Mouse (Mus musculus) limb, embryonic 10.5 days (tissue): ENCODE data around the gene 4931422A03Rik. TPM values are rescaled to one million over a fixed set of nuclear protein-coding genes. Genes with fewer than 3 reads are reported as not detected.
"Not testable (repeated sequence)": the region's sequence is repeated elsewhere in the genome, so short reads cannot be mapped to it uniquely, and the experiment has no call there.

Experiments
- DNase-seq: peaks from one replicate; pipeline ENCODE4 v3.0.0-alpha.2; 2017; ENCODE audit warnings: low spot score
- H3K27ac ChIP-seq: fragments of 300-500 bp; sonication (generic); 2 replicates; pipeline ENCODE4 v1.5.1; 2016; ENCODE audit warnings: mild to moderate bottlenecking
- H3K27me3 ChIP-seq: fragments of 300-500 bp; sonication (generic); 2 replicates; pipeline ENCODE4 v1.6.1; 2016; ENCODE audit warnings: low read depth, mild to moderate bottlenecking; ENCODE audit not compliant: poor library complexity, severe bottlenecking
- H3K36me3 ChIP-seq: fragments of 300-500 bp; sonication (generic); 2 replicates; pipeline ENCODE4 v1.6.1; 2016; ENCODE audit warnings: mild to moderate bottlenecking, moderate library complexity
- H3K4me1 ChIP-seq: fragments of 300-500 bp; sonication (generic); 2 replicates; pipeline ENCODE4 v1.6.1; 2016
- H3K4me3 ChIP-seq: fragments of 300-500 bp; sonication (generic); 2 replicates; pipeline ENCODE4 v1.5.1; 2016; ENCODE audit warnings: mild to moderate bottlenecking, moderate library complexity
- H3K9me3 ChIP-seq: fragments of 300-500 bp; sonication (generic); replicated peaks from 2 replicates; pipeline ENCODE4 v1.6.1; 2016; ENCODE audit warnings: mild to moderate bottlenecking
- WGBS: fragments of 180-500 bp; shearing (Covaris S2); methylation state at CpG from one replicate; pipeline ENCODE4 v1.1.7; 2016; 5-methylcytosine and 5-hydroxymethylcytosine counted together
- polyA plus RNA-seq: library from polyadenylated mRNA; unstranded; fragments of >200 nt; fragmentation: Nextera tagmentation; extraction: Ambion mirVana; gene quantifications from 2 replicates; pipeline ENCODE4 v1.2.1, GENCODE M21; 2016

4931422A03Rik gene
- polyA plus RNA-seq, result 1.8 and 3.4 TPM in 2 replicates

DNA sequence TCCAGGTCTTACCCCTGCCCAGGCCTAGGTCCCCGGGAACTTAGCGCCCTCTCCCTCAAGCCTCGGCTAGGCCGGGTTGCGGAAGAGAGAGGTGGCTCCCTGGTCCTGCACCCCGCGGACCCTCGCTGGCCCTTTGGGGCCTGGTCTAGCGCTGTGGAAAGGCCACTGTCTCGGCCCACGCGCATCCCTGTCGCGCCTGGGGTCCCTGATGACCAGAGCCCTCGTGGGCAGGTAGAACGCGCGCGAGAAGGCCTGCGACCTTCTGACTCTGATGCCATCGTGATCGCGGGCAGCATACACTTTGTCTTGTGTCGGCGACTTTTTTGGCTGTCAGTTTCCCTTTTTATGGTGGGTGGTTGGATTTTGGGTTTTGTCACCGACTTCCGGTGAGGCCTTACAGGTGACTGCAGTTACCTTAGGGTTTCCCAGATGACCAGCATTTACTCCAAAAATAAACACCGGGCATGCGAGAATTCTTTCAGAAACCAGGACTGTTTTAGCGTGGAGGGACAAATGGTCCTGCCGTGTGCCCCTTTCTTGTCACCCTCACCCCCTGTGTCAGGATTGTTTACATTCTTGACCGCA lies at the start of gene 4931422A03Rik:
Gene 4931422A03Rik, minus strand, starts transcription at position 223 of the 585 bp plus-strand sequence.
- Histone ChIP-seq H3K4me3 (peak within 1 kb of the TSS; percentile 77), H3K36me3 (peaks cover 6% of the 10 kb centered on the region; the same call in 1 of the 2 replicates), H3K27me3 (no peaks in the 10 kb centered on the region), H3K4me1 (peaks cover 15% of the 10 kb centered on the region), H3K9me3 (no peaks in the 10 kb centered on the region), H3K27ac (peak within 1 kb of the TSS; percentile 90)
- 1% methylated on average over 32 of the region's 32 CpGs for WGBS
- no peak for DNase-seq

DNA sequence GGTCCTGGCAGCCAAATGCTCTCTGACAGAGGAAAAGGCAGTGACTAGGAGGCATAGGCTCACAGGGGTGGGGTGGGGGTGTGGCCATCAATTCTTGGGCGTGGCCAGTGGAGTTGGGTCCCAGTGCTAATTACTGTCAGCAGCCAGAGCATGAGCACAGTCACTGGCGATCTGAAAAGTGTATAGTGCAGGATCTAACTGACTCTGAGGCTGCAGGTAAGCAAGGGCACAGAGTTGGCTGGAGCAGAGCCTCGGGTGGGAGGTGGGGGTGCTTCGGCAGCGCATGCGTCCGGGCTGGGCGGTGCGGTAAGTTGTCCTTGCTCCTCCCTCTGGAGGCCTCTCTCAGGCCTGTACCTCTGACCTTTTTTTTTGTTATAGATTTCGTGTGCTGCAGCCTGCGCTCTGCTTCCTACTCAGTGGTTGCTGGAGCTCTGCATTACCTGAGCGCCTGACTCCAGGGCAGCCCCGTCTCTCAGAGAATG lies 41.6 kb upstream of the 4931422A03Rik start, which contains the start of gene Cd59b:
Gene Cd59b, plus strand, starts transcription at position 146 of the 482 bp plus-strand sequence.
- H3K27me3 ChIP-seq, result no peaks in the 10 kb centered on the region
- WGBS, result 6% methylated on average over 13 of the region's 13 CpGs
- peaks cover 3% of the 10 kb centered on the region; the same call in 1 of the 2 replicates for H3K36me3 ChIP-seq
- no peaks in the 10 kb centered on the region for H3K9me3 ChIP-seq
- peak within 1 kb of the TSS; percentile 50 for H3K4me3 ChIP-seq
- H3K4me1 ChIP-seq, result peaks cover 9% of the 10 kb centered on the region
- peak within 1 kb of the TSS; percentile 84 for H3K27ac ChIP-seq
- peak; percentile 69 for DNase-seq

DNA sequence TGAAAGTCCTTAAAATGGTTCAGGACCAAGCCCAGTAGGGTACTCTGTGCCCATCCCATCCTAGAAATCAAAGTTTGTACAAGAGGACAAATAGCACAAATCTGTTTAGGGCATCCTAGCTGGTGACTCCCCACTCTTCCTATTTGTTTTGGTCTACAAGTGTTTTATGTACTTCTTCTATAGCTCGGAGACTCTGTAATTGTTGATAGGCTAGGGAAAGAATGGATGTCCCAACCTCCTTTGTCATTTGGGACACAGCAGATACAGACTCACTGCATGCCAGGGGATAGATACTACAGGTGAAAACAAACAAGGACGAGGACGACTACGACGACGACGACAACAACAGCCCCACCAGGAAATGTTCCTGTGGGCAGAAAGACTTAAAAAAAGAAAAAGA lies 40.3 kb upstream of the 4931422A03Rik start, which contains the start of gene Gm10799:
Gene Gm10799, minus strand, starts transcription at position 101 of the 400 bp plus-strand sequence.
- not testable (repeated sequence) for H3K4me3 ChIP-seq, H3K9me3 ChIP-seq, H3K4me1 ChIP-seq, H3K27ac ChIP-seq, H3K36me3 ChIP-seq, H3K27me3 ChIP-seq, DNase-seq
- 88% methylated on average over 7 of the region's 7 CpGs for WGBS

DNA sequence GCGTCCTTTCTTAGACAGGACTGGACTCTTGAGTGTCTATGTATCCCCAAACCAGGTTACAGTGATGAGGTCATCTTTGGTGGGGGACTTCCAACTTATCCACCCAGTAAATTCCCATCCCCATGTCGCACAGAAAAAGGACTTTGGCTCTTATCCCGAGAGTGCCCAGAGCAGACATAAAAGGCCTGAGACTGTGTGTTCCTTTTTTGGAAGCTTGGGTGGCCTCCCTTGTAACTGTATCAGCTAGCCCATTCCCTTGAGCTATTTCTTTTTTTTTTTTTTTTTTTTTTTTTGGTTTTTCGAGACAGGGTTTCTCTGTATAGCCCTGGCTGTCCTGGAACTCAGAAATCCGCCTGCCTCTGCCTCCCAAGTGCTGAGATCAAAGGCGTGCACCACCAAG lies 37.4 kb upstream of the 4931422A03Rik start, which contains the start of gene Gm10912:
Gene Gm10912, plus strand, starts transcription at position 301 of the 400 bp plus-strand sequence.
- 88% methylated on average over 6 of the region's 6 CpGs for WGBS
- not testable (repeated sequence) for H3K27ac ChIP-seq, H3K27me3 ChIP-seq, H3K9me3 ChIP-seq, H3K4me1 ChIP-seq, H3K4me3 ChIP-seq, DNase-seq
- H3K36me3 ChIP-seq, result peaks cover 12% of the 10 kb centered on the region; the same call in 1 of the 2 replicates

DNA sequence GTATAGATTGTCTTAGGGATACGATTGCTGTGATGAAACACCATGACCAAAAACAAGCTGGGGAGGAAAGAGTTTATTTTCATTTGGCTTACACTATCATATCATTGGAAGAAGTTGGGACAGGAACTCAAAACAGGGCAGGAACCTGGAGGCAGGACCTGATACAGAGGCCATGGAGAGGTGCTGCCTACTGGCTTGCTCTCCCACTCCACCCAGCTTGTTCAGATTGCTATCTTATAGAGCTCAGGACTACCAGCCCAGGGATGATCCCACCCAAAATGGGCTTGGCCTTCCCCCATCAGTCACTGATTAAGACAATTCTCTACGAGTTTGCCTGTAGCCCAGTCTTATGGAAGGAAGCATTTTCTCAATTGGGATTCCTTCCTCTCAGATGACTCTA lies 36.0 kb upstream of the 4931422A03Rik start:
- Histone ChIP-seq H3K4me1 (no peaks in the 10 kb centered on the region), H3K36me3 (peaks cover 21% of the 10 kb centered on the region), H3K27ac (no peak overlapping the region), H3K27me3 (no peaks in the 10 kb centered on the region), H3K4me3 (no peak overlapping the region), H3K9me3 (no peaks in the 10 kb centered on the region)
- WGBS, result 88% methylated on average over 2 of the region's 2 CpGs
- DNase-seq, result no peak

DNA sequence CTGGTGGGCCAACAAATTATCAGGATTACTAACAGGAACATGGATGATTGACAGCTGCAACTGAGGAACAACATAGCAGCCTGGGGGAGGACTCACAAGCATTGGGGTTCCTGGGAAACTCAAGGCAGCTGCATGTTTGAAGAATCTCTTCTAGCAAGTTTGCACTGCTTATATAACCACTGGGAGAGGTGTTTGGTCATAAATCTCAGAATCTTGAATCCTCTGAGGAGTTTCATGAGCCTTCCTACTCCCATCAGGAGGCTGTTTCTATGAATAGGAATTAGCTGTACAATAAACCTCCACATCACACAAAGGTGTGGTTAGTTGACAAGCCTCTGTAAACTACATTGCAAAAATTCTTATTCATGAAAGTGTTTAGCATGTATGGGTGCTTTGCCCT lies 34.5 kb upstream of the 4931422A03Rik start:
- Histone ChIP-seq H3K27me3 (no peaks in the 10 kb centered on the region), H3K4me3 (no peak overlapping the region), H3K4me1 (no peaks in the 10 kb centered on the region), H3K27ac (no peak overlapping the region), H3K9me3 (no peaks in the 10 kb centered on the region), H3K36me3 (peaks cover 29% of the 10 kb centered on the region)
- no peak for DNase-seq

DNA sequence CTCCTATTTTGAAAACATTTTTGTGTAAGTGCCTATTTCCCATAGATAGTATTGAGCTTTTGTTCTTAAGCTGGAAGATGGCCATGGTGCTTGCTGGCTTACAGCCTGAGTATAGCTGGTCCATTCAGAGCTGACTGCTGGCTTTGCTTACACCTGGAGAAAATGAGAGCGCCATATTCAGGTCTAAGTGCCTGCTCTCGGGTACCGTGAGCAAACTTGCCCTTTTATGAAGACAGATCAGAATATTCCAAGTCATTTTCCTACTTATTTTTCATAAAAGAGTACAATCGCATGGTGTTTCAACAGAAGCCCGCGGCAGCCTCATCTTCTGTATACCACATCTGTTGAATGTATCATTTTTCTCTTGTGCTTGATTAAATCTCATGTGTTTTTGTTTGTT lies 32.8 kb upstream of the 4931422A03Rik start:
- no peak overlapping the region for H3K27ac ChIP-seq
- WGBS, result 97% methylated on average over 6 of the region's 6 CpGs

DNA sequence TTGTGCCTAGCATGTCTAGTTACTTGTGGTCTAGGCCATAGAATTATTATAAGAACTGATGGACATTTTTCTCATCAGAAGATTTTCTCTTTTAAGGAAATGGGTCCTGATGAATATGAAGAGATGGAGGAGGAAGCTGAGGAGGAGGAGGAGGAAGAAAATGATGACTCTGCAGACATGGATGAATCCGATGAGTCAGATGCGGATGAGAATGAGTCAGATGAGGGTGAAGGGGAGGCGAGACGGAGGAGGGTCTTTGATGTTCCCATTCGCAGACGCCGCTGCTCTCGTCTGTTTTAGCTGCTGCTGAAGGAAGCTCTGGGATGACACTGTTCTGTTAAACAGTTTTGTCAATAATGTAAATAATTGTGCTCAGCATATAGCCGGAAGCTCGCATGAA lies 31.6 kb upstream of the 4931422A03Rik start:
- Histone ChIP-seq H3K36me3 (peaks cover 41% of the 10 kb centered on the region), H3K4me1 (no peaks in the 10 kb centered on the region)

More for the DNA sequence above, 32.8 kb upstream of the 4931422A03Rik start:
- no peaks in the 10 kb centered on the region for H3K27me3 ChIP-seq
- DNase-seq, result no peak
- H3K36me3 ChIP-seq, result peaks cover 29% of the 10 kb centered on the region
- H3K4me1 ChIP-seq, result no peaks in the 10 kb centered on the region
- H3K4me3 ChIP-seq, result no peak overlapping the region
- H3K9me3 ChIP-seq, result no peaks in the 10 kb centered on the region

DNA sequence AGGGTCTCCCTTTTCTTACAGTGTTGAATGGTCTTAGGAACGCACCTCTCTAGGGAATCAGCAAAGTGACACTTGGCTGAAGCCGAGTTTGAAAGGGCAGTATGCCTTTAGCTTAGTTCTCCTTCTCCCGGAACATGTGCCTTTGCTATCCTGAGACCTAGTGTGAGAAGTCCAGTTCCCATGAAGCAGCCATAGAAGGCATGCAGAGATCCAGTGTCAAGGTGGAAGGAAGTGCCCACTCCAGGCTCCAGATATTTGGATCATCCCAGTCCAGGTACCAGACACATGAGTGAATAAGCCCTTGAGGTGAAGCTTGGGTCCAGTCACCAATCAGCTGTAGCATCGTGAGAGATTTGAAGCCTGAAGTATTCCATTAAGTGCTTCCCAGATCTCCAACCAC lies 30.8 kb upstream of the 4931422A03Rik start:
- Histone ChIP-seq H3K36me3 (peaks cover 49% of the 10 kb centered on the region), H3K27ac (no peak overlapping the region), H3K4me3 (no peak overlapping the region), H3K4me1 (no peaks in the 10 kb centered on the region), H3K9me3 (no peaks in the 10 kb centered on the region), H3K27me3 (no peaks in the 10 kb centered on the region)
- 96% methylated on average over 4 of the region's 4 CpGs for WGBS
- no peak for DNase-seq

More for the DNA sequence above, 31.6 kb upstream of the 4931422A03Rik start:
- Histone ChIP-seq H3K27me3 (no peaks in the 10 kb centered on the region), H3K4me3 (no peak overlapping the region), H3K9me3 (no peaks in the 10 kb centered on the region), H3K27ac (no peak overlapping the region)
- 78% methylated on average over 10 of the region's 10 CpGs for WGBS
- no peak for DNase-seq

DNA sequence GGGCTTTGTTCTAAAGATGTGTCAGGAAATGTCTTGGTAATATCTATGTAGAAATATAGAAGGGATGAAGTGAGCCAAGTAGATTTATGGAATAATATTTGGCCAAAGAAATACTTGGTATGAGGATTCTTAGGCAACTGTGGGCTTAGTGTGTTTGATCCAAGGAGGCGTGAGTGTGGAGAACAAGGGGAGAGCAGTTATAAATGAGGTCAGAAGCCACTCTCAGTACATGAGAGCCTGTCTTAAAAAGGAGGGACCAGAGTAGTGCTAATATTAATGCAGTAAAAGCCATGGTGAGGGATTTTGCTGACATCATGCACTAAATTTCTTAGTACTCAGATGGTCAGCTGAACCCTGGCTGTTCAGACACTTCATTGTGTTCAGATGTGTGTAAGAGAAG lies 30.2 kb upstream of the 4931422A03Rik start:
- Histone ChIP-seq H3K27me3 (no peaks in the 10 kb centered on the region), H3K27ac (no peak overlapping the region), H3K4me1 (no peaks in the 10 kb centered on the region), H3K9me3 (no peaks in the 10 kb centered on the region), H3K4me3 (no peak overlapping the region), H3K36me3 (peaks cover 54% of the 10 kb centered on the region)
- no peak for DNase-seq
- 92% methylated on average over 1 of the region's 1 CpGs for WGBS

DNA sequence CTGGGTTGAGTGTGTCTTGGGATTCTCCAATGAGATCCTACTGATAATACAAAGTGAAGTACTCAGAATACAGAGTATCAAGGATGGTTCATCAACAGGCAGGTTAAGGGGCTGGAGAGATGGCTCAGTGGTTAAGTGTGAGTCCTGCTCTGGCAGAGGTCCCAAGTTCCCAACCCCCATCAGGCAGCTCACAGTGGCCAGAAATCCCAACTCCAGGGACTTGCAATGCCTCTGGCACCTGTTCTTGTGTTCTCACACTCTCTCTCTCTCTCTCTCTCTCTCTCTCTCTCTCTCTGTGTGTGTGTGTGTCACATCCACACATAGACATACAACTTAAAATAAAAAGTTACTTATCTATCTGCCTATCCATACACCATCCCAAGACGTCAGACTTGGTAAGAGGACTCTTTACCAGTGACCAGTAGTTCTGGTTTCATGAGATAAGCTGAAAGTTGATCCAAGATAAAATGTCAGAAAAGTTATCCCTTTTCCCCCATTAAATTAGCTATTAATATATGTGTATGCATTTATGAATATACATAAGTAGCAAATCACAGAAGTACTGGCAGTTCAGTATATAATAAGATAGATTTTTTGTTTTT lies 16.4 kb upstream of the 4931422A03Rik start:
- Histone ChIP-seq H3K36me3 (peaks cover 52% of the 10 kb centered on the region), H3K4me1 (no peaks in the 10 kb centered on the region), H3K9me3 (no peaks in the 10 kb centered on the region), H3K27me3 (no peaks in the 10 kb centered on the region), H3K27ac (no peak overlapping the region), H3K4me3 (no peak overlapping the region)
- 68% methylated on average over 1 of the region's 1 CpGs for WGBS
- no peak for DNase-seq

DNA sequence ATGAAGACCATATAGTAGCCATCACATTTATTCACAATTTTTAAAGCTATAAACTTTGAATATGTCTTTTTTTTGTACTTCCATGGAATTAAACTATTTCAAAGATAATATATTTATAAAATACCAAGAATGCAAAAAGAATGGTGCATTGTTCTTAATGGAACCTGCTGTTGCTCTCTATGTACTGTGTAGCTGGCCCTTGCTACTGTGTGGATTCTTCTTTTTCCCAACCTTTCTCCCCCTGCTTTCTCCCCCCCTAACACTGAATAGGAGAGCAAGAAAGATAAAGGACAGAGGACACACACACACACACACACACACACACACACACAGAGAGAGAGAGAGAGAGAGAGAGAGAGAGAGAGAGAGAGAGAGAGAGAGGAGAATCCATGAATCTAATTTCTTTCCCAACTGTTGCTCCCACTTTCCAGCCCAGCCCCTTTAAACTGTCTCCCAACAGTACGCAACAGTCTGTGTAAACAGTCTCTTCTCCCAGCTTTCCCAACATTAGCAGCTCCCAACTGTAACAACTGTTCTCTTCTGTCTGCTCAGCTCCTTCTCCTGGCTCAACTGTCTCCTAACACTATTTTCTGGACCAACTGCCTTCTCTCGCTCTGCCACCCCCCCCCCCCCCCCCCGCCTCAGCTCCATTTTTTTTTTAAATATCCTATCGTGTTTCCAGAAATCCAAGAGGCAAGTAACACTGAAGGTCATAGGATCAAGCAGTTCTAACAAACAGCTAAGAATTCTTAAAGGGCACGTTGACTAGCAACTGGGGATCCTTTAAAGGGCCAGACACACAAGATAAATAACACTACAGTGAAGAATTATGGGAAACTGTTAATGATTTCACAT lies 15.7 kb upstream of the 4931422A03Rik start:
- H3K4me1 ChIP-seq, result no peaks in the 10 kb centered on the region
- H3K27ac ChIP-seq, result no peak overlapping the region
- no peak for DNase-seq
- WGBS, result 53% methylated on average over 5 of the region's 5 CpGs
- peaks cover 58% of the 10 kb centered on the region for H3K36me3 ChIP-seq
- H3K27me3 ChIP-seq, result no peaks in the 10 kb centered on the region
- no peak overlapping the region for H3K4me3 ChIP-seq
- no peaks in the 10 kb centered on the region for H3K9me3 ChIP-seq

DNA sequence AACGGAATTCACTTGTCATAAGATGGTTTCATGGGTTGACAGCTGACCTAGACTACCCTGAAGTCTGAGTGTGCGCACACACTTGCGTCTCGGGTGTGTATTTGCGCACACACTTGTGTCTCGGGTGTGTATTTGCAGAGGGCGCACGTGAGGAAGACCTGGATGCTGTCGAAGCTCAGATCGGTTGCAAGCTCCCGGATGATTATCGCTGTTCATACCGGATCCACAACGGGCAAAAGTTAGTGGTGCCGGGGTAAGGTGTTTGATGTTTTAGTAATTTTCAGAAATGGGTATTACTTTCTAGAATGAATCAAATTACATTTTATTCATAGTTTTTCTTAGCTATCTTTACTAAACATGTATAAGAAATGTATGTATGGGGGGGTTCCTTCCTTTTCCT lies 14.6 kb upstream of the 4931422A03Rik start:
- 96% methylated on average over 15 of the region's 15 CpGs for WGBS
- no peak overlapping the region for H3K4me3 ChIP-seq
- H3K4me1 ChIP-seq, result no peaks in the 10 kb centered on the region
- H3K27ac ChIP-seq, result no peak overlapping the region
- H3K27me3 ChIP-seq, result no peaks in the 10 kb centered on the region
- H3K9me3 ChIP-seq, result no peaks in the 10 kb centered on the region
- H3K36me3 ChIP-seq, result peaks cover 59% of the 10 kb centered on the region
- no peak for DNase-seq
